Mouse (Mus musculus) neural tube, embryonic 10.5 days (tissue): ENCODE data around the gene Jade1.

ENCODE experiments used
- DNase-seq: peaks from one replicate; pipeline ENCODE4 v3.0.0-alpha.2; 2017; ENCODE audit warnings: low spot score; ENCODE audit errors: extremely low spot score

The Jade1 gene

GRCm38 (mm10) chr3:41599226-41599625 lies 43.7 kb downstream of the Jade1 start:
- no peak for DNase-seq

GRCm38 (mm10) chr3:41599806-41600589 lies 44.5 kb downstream of the Jade1 start:
- no peak for DNase-seq

- no peak for DNase-seq
Measured at GRCm38 (mm10) chr3:41601226-41602020, 45.9 kb downstream of the Jade1 start.

GRCm38 (mm10) chr3:41602933-41603332 lies 47.4 kb downstream of the Jade1 start:
- no peak for DNase-seq

GRCm38 (mm10) chr3:41603470-41604019 lies 48.0 kb downstream of the Jade1 start:
- no peak for DNase-seq

- no peak for DNase-seq
Measured at GRCm38 (mm10) chr3:41604629-41605321, 49.2 kb downstream of the Jade1 start.

- no peak for DNase-seq
Measured at GRCm38 (mm10) chr3:41605601-41606329, 50.2 kb downstream of the Jade1 start.

GRCm38 (mm10) chr3:41606330-41606664 lies 50.8 kb downstream of the Jade1 start:
- no peak for DNase-seq

- no peak for DNase-seq
Measured at GRCm38 (mm10) chr3:41607050-41607449, 51.5 kb downstream of the Jade1 start.

GRCm38 (mm10) chr3:41607467-41607866 lies 51.9 kb downstream of the Jade1 start:
- no peak for DNase-seq

- peak; percentile 1 for DNase-seq
Measured at GRCm38 (mm10) chr3:41609071-41609470, 53.5 kb downstream of the Jade1 start.

- no peak for DNase-seq
Measured at GRCm38 (mm10) chr3:41612211-41612610, 56.7 kb downstream of the Jade1 start.

GRCm38 (mm10) chr3:41613706-41614105 lies 58.2 kb downstream of the Jade1 start:
- no peak for DNase-seq

GRCm38 (mm10) chr3:41614230-41614985 lies 58.9 kb downstream of the Jade1 start:
- DNase-seq, result no peak

GRCm38 (mm10) chr3:41618036-41618435 lies 62.5 kb downstream of the Jade1 start:
- DNase-seq, result no peak

- DNase-seq, result no peak
Measured at GRCm38 (mm10) chr3:41618488-41618887, 63.0 kb downstream of the Jade1 start.

GRCm38 (mm10) chr3:41620971-41621370 lies 65.4 kb downstream of the Jade1 start:
- no peak for DNase-seq

- no peak for DNase-seq
Measured at GRCm38 (mm10) chr3:41655642-41656041, 100.1 kb downstream of the Jade1 start.
